Mouse (Mus musculus) C2C12 (cell line): ENCODE results near the gene Ipmk.

Experiments
- CEBPB ChIP-seq: IDR thresholded peaks from one replicate; pipeline ENCODE4 v1.6.1; 2011; ENCODE audit warnings: low read depth, mild to moderate bottlenecking, control low read depth, moderate library complexity
- CTCF ChIP-seq: IDR thresholded peaks from one replicate; pipeline ENCODE4 v1.5.1; 2011; ENCODE audit not compliant: control insufficient read depth, insufficient read depth, insufficient read length
- MAX ChIP-seq: IDR thresholded peaks from one replicate; pipeline ENCODE4 v1.6.1; 2011; ENCODE audit warnings: mild to moderate bottlenecking, control low read depth
- MYOD1 ChIP-seq: IDR thresholded peaks from one replicate; pipeline ENCODE4 v1.6.1; 2011; ENCODE audit warnings: low read depth; ENCODE audit not compliant: control insufficient read depth, insufficient read length
- USF1 ChIP-seq: IDR thresholded peaks from one replicate; pipeline ENCODE4 v1.6.1; 2011; ENCODE audit warnings: low read depth, mild to moderate bottlenecking, control low read depth, moderate library complexity

DNA sequence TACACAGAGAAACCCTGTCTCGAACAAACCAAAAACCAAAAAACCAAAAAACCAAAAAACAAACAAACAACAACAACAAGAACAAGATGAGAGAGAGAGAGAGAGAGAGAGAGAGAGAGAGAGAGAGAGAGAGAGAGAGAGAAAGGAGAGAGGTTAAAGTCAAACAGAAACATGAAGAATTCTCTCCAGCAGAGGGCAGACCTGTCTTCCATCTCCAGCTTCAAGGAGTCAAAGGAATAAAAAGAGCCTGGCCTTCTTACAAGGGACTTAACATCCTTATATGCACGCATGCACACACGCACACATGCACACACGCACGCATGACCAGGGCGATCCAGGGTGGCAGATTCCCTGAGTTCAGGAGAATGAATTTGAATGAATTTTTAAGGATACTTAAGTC lies 83.1 kb downstream of the Ipmk start:
- TF ChIP-seq CTCF (no peak), USF1 (no peak), MYOD1 (no peak), CEBPB (no peak), MAX (no peak)
